Mouse (Mus musculus) testis, adult 2 months (tissue): ENCODE data around the gene Snrnp35.

Source experiments
- CTCF ChIP-seq: fragments of 200-500 bp; IDR thresholded peaks from 2 replicates; pipeline ENCODE4 v1.5.1; 2012; ENCODE audit warnings: low read depth, mild to moderate bottlenecking, inconsistent platforms, low read length, moderate library complexity; ENCODE audit not compliant: control insufficient read depth, insufficient read depth, insufficient replicate concordance
- POLR2A ChIP-seq: fragments of 200-500 bp; IDR thresholded peaks from 2 replicates; pipeline ENCODE4 v1.6.1; 2012; ENCODE audit warnings: low read depth, mild to moderate bottlenecking, inconsistent platforms, low read length, moderate library complexity; ENCODE audit not compliant: control insufficient read depth

GRCm38 (mm10) chr5:124456762-124457161 is 26.2 kb upstream of the Snrnp35 start:
- TF ChIP-seq CTCF (no peak), POLR2A (no peak)
